Mouse (Mus musculus) adrenal gland, postnatal 4 days (tissue): ENCODE measurements around the gene Shank2. TPM values are rescaled to one million over a fixed set of nuclear protein-coding genes. Genes with fewer than 3 reads are reported as not detected.

ENCODE experiments used
- DNase-seq, 2 experiments: peaks; one replicate each; pipeline ENCODE4 v3.0.0; 2021 to 2022; ENCODE audit warnings: low spot score in 2 of 2, mixed read lengths in 2 of 2
- total RNA-seq, 2 experiments: library from RNA; stranded (reverse); gene quantifications; 2 replicates each; pipeline ENCODE4 v1.2.3; 2021

Shank2 gene
- total RNA-seq, 2 experiments from 2014 or later: 11.1 to 17.7 TPM

- DNase-seq: no peak
These were observed 412.9 kb downstream of the Shank2 start for GRCm38 (mm10) chr7:144414632-144415031.

GRCm38 (mm10) chr7:144415795-144416194, 414.1 kb downstream of the Shank2 start:
- no peak for DNase-seq

GRCm38 (mm10) chr7:144417234-144417633, 415.5 kb downstream of the Shank2 start:
- DNase-seq: no peak

GRCm38 (mm10) chr7:144417644-144418343, 416.1 kb downstream of the Shank2 start:
- DNase-seq: peak in 1 of 2 experiments; percentile 41

DNA sequence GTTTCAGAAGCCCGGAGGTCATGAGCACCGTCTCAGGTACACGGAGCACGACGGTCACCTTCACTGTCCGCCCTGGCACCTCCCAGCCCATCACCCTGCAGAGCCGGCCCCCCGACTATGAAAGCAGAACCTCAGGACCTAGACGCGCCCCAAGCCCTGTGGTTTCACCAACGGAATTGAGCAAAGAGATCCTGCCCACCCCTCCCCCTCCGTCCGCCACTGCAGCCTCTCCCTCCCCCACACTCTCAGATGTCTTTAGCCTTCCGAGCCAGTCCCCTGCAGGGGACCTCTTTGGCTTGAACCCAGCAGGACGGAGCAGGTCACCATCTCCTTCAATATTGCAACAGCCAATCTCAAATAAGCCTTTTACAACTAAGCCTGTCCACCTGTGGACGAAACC, 418.8 kb downstream of the Shank2 start:
- no peak for DNase-seq

DNA sequence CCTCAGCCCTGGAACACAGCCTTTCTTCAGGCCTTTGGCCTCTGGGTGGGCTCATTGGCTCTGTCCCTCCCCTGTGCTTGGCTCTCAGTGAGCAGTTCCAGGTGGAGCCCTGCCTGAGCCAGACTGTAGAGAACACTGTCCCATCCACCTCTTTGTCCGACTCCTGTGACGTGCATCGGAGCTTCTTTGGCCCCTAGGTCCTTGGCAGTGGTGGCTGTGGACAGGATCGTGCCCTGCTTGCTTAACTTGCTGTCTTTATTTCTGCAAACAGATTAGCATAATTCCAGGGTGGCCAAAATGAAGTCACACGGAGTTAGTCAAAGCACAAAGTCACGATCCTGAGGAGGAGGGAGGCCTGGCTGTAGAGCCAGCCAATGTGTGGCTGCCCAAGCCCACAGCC, 419.8 kb downstream of the Shank2 start:
- no peak for DNase-seq

- DNase-seq: peak; percentile 27 to 41
These were observed 424.2 kb downstream of the Shank2 start for GRCm38 (mm10) chr7:144425953-144426352.

DNA sequence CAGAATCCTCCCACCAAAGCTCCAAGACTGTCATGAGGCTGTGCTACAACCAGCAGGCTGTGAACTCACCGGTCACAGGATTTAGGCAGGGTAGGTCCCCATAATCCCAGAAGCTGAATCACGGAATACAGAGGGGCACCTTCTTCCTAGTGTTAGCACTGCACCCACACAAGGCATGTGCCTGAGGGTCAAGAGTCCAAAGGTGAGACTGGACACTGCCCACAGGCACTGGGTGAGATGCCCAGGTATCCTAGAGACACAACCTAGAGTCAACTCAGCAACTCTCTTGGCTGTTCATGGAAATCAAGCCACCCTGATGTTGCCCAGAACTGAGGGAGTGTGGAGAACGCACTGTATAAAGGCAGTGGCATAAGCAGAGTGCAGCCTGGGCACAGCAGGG, 424.9 kb downstream of the Shank2 start:
- no peak for DNase-seq

- DNase-seq: no peak
These were observed 425.7 kb downstream of the Shank2 start for GRCm38 (mm10) chr7:144427460-144427859.

GRCm38 (mm10) chr7:144432920-144433319, 431.2 kb downstream of the Shank2 start:
- DNase-seq: no peak

DNA sequence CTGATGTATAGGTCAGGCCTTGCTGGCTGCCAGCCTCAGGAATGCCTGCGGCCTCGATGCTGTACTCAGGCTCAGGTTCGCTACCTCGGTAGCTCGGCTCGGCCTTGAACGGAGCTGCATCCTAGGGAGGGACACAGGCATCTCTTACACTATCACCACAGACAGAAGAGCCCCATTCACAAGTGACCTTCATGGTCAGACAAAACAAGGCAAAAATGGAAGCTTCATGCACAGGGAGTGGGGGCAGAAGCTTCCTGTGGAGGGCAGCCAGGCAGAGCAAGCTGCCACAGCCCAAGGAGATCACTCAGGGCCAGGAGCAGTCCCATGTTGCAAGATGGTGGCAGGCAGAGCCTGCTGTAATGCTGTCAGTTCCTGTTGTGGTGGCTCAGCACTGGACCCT, 437.1 kb downstream of the Shank2 start:
- DNase-seq: no peak

DNA sequence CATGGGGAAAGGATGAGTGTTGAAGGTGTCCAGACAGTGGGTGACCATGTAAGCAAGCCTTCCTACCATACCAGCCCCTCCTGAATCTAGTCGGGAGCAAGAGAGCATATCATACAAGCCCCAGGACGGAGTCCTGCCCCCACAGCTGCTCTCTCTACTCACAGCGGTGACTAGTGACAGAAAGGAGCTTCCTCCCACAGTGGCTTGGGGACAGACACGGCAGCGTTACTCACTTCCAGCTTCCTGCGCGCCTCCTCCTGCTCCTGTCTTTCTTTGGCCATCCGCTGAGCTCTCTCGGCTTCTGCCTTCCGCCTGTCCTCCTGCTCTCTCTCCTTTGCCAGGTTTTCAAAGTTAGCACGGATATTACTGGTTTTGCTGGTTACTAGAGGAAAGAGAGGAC, 439.7 kb downstream of the Shank2 start:
- DNase-seq: no peak

DNA sequence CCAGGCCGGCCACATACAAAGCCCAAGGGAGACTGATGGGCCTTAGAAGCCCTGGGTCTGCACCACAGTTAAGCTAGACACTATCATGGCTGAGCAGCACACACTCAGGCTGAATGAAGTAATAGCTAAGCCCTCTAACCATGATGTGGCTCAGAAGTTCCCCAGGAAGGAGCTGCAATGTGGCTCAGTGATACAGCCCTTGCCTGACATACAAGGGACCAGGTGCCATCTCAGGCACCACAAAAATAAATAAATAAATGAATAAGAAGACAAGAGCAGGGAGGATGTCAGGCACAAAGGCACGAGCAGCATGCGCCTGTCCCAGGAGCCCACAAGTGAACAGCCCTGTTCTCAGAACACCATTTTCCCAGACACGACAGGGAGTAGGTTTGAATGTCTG, 440.2 kb downstream of the Shank2 start:
- DNase-seq: no peak

- no peak for DNase-seq
These were observed 443.1 kb downstream of the Shank2 start for GRCm38 (mm10) chr7:144444788-144445187.

- no peak for DNase-seq
These were observed 445.4 kb downstream of the Shank2 start for GRCm38 (mm10) chr7:144447146-144447545.

GRCm38 (mm10) chr7:144448186-144448585, 446.5 kb downstream of the Shank2 start:
- no peak for DNase-seq

GRCm38 (mm10) chr7:144449637-144450570, 448.2 kb downstream of the Shank2 start:
- DNase-seq: peak; percentile 94 to 95

DNA sequence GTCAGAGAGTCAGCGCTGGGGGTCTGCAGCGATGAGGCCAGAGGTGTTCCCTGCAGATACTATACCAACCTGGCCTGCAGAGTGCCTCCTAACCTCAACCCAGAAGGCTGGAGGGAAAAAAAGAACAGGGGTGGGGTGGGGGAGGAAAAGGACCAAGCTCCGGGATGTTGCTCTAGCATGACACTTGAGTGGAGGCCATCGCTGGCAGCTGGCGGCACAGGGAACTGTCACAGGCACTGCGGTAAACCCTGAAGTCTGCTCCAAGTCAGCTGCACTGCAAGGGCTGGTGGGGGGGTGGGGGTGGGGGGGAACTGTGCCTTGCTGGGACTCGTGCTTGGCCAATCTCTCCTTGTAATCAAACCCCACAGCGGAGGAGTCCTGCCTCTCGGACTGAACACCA, 448.9 kb downstream of the Shank2 start:
- no peak for DNase-seq

GRCm38 (mm10) chr7:144458881-144459280, 457.2 kb downstream of the Shank2 start:
- no peak for DNase-seq

DNA sequence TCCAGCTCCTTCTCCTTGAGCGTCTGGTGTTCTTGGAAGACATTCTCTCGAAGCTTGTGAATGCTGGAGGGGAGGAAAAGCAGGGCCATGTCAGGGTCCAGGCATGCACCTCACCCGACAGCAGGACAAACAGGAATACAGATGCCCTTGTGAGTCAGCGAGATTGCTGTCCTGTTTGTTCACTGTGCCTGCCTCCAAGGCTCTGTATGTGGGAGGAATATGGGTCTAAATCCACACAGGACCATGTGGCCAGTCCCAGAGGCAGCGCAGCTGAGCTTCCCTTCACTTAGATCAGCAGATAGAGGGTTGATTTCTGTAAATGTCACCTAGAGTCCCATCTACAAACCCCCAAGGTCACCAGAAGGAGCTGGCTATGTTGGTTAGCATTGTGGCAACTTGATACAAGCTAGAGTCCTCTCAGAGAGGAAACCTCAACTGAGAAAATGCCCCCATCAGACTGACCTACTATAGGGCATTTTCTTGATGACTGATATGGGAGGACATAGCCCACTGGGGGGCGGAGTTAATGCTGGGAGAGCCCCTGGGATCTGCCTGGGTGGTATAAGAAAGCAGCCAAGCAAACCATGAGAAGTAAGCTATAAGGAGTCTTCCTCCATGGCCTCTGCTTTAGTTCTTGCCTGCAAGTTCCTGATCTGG, 459.6 kb downstream of the Shank2 start:
- no peak for DNase-seq

- no peak for DNase-seq
These were observed 460.8 kb downstream of the Shank2 start for GRCm38 (mm10) chr7:144462577-144462976.

DNA sequence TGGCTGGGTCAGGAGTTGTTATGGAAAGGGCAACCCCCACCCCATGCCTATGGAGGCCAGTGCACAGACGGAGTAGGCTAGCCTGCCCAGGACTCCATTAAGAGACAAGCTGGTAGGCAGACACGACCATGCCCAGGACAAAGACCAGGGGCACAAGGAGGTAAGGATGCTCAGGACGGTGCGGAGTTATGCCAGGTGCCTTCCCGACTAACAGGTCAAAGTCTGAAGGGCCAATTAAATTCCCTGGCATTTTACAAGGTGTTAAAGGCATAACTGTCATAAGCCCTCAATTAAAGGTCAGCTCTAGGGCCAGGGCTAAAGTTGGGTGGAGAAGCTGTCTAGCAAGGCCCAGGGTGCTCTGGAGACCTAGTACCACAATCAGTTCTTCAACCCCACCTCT, 467.0 kb downstream of the Shank2 start:
- DNase-seq: no peak
